Mouse (Mus musculus): ENCODE measurements around the gene Vps41.

DNA sequence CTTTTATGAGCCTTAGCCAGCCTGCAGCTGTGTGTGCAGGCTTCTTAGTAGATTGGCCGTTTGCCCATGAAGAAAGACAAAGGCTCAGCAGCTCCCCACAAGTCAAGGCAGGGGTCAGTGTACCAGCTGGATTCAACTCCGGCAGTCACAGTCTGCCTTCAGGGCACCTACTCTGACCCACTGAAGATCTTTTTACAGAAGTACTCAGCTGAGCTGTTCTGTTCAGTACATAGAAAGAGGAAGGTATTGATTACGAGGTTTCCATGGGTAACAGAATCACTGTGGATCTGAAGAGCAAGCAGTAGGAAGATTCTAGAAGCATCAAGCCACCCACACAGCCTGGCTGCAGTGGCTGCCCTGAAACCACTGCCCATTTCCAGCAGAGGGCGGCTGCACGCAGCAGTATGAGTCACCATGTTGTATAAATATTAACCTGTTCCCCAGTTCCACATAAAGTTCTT lies 151.0 kb downstream of the Vps41 start:
- no peak for TF ChIP-seq POLR2A (IDR thresholded peaks at IDR 0.05; ENCODE audit: insufficient read length, low read depth)
- TF ChIP-seq POLR2AphosphoS2 (IDR thresholded peaks at IDR 0.05; ENCODE audit: insufficient read length, low read depth), result no peak
- no peak for TF ChIP-seq E2F4 (IDR thresholded peaks at IDR 0.05; ENCODE audit: insufficient read depth)
- TF ChIP-seq USF1 (IDR thresholded peaks at IDR 0.05; ENCODE audit: low read depth), result no peak
- TF ChIP-seq SRF (IDR thresholded peaks at IDR 0.05; ENCODE audit: control insufficient read depth, insufficient read length, low read depth), result no peak
- no peak for TF ChIP-seq TCF12 (IDR thresholded peaks at IDR 0.05; ENCODE audit: insufficient read depth, poor library complexity, severe bottlenecking)
- TF ChIP-seq CEBPB (IDR thresholded peaks at IDR 0.05; ENCODE audit: insufficient read depth, poor library complexity, severe bottlenecking), result no peak
- TF ChIP-seq MAX (IDR thresholded peaks at IDR 0.05; ENCODE audit: low read depth), result no peak
- TF ChIP-seq MYOD1 (IDR thresholded peaks at IDR 0.05; ENCODE audit: control insufficient read depth in 1 of 3, insufficient read length in 2 of 3, low read depth in 2 of 3), result no peak
- TF ChIP-seq MYOG (IDR thresholded peaks at IDR 0.05; ENCODE audit: control insufficient read depth in 1 of 3, insufficient read depth in 1 of 3, insufficient read length in 2 of 3, low read depth in 2 of 3), result no peak
- TF ChIP-seq REST (IDR thresholded peaks at IDR 0.05; ENCODE audit: insufficient read depth, insufficient read length), result no peak
- no peak for TF ChIP-seq TCF3 (IDR thresholded peaks at IDR 0.05; ENCODE audit: insufficient read length, low read depth)

All from myocyte (in vitro differentiated cells).